Mouse (Mus musculus) hindbrain, postnatal 0 days (tissue): Measurements from ENCODE around the gene Celf5. TPM values are rescaled to one million over a fixed set of nuclear protein-coding genes. Genes with fewer than 3 reads are reported as not detected.
A peak's percentile ranks its signal among the peaks of the same experiment; 100 is the strongest.

Source experiments
- ATAC-seq: fragments of 200-750 bp; cut with Nextera tagmentation; 2 replicates; pipeline ENCODE4 v1.8.0; 2017; ENCODE audit warnings: mild to moderate bottlenecking, moderate TSS enrichment, moderate library complexity
- DNase-seq: peaks from one replicate; pipeline ENCODE4 v3.0.0-alpha.2; 2015; ENCODE audit warnings: low spot score
- H3K27ac ChIP-seq: fragments of 300-500 bp; sonication (generic); 2 replicates; pipeline ENCODE4 v1.5.1; 2014; ENCODE audit warnings: mild to moderate bottlenecking
- H3K27me3 ChIP-seq: fragments of 300-500 bp; sonication (generic); 2 replicates; pipeline ENCODE4 v1.6.1; 2014; ENCODE audit warnings: low read length, mixed read lengths; ENCODE audit not compliant: insufficient read depth
- H3K36me3 ChIP-seq: fragments of 300-500 bp; sonication (generic); 2 replicates; pipeline ENCODE4 v1.6.1; 2014; ENCODE audit warnings: low read length, mixed read lengths; ENCODE audit not compliant: insufficient read depth
- H3K4me1 ChIP-seq: fragments of 300-500 bp; sonication (generic); 2 replicates; pipeline ENCODE4 v1.6.1; 2014; ENCODE audit warnings: antibody characterized with exemption, low read length, mixed read lengths; ENCODE audit not compliant: insufficient read depth
- H3K4me2 ChIP-seq: fragments of 300-500 bp; sonication (generic); 2 replicates; pipeline ENCODE4 v1.6.1; 2014; ENCODE audit warnings: low read depth, mild to moderate bottlenecking, low read length, moderate library complexity, mixed read lengths
- H3K4me3 ChIP-seq: fragments of 300-500 bp; sonication (generic); 2 replicates; pipeline ENCODE4 v1.5.1; 2014; ENCODE audit warnings: low read length
- H3K9ac ChIP-seq: fragments of 300-500 bp; sonication (generic); replicated peaks from 2 replicates; pipeline ENCODE4 v1.6.1; 2014; ENCODE audit warnings: mild to moderate bottlenecking, low read length, moderate library complexity, mixed read lengths
- H3K9me3 ChIP-seq: fragments of 300-500 bp; sonication (generic); 2 replicates; pipeline ENCODE4 v1.6.1; 2016; ENCODE audit warnings: low read length, mixed read lengths
- CTCF ChIP-seq: IDR thresholded peaks from 2 replicates; pipeline ENCODE4 v1.5.1; 2016; ENCODE audit warnings: antibody characterized with exemption, control low read depth, low read depth
- WGBS: fragments of 180-500 bp; shearing (Covaris S2); extraction: QIAGEN DNeasy Blood & Tissue Kit; methylation state at CpG from one replicate; pipeline ENCODE4 v1.1.7; 2014; 5-methylcytosine and 5-hydroxymethylcytosine counted together
- microRNA-seq, 2 experiments: library from miRNA; unstranded; fragments of <30 nt; microRNA quantifications; one replicate each; pipeline ENCODE4; 2016
- polyA plus RNA-seq: library from polyadenylated mRNA; unstranded; fragments of >200 nt; fragmentation: Nextera tagmentation; extraction: Ambion mirVana; gene quantifications from 2 replicates; pipeline ENCODE4 v1.2.1, GENCODE M21; 2015
- total RNA-seq: library from RNA; depleted of rRNA; stranded (reverse); fragments of >200 nt; gene quantifications from 2 replicates; pipeline ENCODE4 v1.2.3, GENCODE M21; 2014; rRNA removed

Gene Celf5
- total and polyA plus RNA-seq, 2 experiments from 2014 or later, result 43.2 to 93.9 TPM

DNA sequence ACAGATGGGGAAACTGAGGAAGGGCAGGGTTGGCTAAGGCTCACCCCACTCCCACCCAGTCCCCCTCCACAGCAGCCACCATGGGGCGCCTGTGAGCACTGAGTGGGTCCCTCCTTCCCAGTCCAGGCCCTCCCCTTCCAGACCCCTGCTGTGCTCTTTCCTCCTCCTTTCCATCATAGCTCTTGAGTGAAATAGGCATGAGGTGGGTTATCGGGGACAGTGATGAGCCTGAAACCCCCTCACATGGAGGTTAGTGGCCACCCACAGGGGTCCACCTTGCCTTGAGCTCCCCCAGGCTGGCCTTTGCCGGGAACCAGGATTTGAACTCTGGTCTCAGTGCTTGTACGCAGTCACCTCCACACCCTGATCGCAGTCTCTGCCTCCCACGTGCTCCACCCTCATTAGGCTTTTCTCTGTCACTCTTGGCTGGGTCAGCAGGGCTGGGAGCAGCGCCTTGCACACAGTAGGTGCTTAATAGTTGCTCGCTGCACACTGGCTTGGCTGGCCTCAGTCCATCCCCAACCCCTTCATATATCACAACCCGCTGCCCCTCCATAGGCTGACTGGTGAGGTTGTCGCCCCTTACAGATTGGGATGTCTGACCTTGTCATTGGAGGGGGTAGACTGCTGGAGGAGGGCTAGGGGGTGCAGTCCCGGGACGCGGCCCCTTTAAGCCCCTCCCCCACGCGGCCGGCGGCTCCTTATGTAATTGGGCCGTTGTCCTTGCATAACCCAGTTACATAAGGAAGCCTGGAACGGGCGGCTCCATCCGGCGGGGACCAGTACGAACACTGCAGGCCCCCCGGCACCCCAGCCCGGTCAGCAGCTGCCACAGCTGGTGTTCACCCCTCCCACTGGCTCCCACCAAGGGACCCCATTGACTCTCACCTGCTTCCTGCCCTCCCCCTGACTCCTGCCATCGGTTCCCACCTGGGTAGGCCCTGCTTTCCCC, 68.9 kb downstream of the Celf5 start:
- no peak for TF ChIP-seq CTCF
- peak; percentile 58 for DNase-seq
- ATAC-seq, result no peak
- Histone ChIP-seq H3K4me2 (no peak overlapping the region), H3K9me3 (no peaks in the 10 kb centered on the region), H3K4me3 (no peak overlapping the region), H3K36me3 (no peaks in the 10 kb centered on the region), H3K4me1 (peaks cover 31% of the 10 kb centered on the region), H3K27ac (peak overlapping the region; percentile 71; the same call in 1 of the 2 replicates), H3K27me3 (no peaks in the 10 kb centered on the region), H3K9ac (no peak overlapping the region)
- 29% methylated on average over 26 of the region's 26 CpGs for WGBS

DNA sequence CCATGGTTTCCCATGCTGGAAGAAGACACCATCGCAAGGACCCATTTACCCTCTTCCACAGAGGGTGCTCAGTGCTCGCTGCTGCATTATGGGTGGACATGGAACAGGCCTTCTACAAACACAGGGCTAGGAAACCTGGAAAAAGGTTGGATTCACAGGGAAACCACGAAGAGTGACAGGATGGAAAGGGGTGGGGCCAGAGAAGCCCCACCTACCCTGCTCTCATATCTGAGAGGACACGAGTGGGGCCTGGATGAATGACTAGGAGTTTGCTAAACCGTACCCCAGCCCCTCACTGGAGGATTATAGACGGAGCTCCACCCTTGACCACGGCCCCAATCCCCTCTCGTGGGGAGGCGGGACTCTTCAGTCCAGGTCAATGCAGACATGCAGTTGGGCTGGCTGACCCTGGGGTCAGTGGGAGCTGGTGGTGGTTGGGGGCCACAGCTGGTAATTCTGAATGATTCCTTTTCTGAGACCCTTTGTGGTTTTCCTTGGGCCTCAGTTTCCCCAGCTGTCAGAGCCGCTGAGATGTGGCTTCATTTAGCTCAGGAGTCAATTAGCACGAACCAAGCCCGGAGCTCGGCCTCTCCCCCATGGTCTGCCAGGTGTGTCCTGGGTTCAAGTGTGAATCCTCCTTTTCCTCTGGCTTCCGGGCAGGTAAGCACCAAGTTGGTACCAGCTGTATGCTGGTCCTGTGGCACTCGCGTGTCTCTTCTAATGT, 69.8 kb downstream of the Celf5 start:
- TF ChIP-seq CTCF, result no peak
- H3K36me3 ChIP-seq, result peaks cover 4% of the 10 kb centered on the region; the same call in 1 of the 2 replicates
- no peak for ATAC-seq
- H3K4me2 ChIP-seq, result no peak overlapping the region
- WGBS, result 75% methylated on average over 16 of the region's 16 CpGs
- H3K4me1 ChIP-seq, result peaks cover 27% of the 10 kb centered on the region; the same call in 1 of the 2 replicates
- H3K27me3 ChIP-seq, result no peaks in the 10 kb centered on the region
- H3K4me3 ChIP-seq, result no peak overlapping the region
- H3K9ac ChIP-seq, result no peak overlapping the region
- no peaks in the 10 kb centered on the region for H3K9me3 ChIP-seq
- DNase-seq, result no peak
- H3K27ac ChIP-seq, result peak overlapping the region; percentile 71

DNA sequence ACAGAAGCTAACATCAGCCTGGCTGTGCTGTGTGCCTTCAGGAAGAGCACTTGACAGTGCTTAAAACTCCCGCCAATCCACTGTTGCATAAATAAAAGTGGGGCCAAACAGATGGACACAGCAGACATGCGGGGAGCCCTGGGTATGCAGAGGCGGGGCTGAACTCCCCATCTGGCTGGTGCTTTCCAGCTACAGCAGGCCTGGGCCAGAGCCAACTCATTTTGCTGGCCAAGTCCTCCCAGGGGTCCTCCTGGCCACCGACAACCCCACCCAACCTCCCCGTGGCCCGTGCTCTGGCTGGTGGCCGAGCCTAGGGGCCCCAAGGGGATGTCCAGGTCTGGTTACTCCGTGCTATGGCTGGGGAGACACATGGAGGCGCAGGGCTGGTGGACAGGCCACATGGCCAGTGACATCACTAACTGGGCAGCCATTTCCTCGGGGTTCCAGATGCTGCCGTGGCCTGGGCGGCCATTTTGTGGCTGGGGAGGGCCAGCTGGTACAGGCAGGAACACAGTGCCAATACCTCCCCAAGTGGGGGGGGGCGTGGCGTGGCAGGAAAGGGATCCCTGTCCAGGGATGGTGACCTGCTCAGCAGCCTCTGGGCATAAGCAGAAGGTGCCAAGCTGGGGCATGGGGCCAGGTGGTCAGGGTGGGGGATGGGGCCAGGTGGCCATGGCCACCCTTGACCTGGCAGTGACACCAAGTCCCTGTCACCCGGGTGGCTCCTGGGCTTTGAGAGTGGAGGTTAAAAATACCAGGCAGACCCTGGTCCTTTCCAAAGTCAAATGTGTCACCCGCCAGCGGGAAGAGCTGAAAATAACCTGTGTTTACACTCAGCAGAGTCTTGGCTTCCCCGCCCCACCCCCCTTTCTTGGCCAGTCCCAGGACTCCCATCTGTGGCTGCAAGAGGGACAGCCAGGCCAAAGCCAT, 70.8 kb downstream of the Celf5 start:
- WGBS, result 39% methylated on average over 18 of the region's 18 CpGs
- Histone ChIP-seq H3K27ac (peak overlapping the region; percentile 71), H3K36me3 (peaks cover 6% of the 10 kb centered on the region; the same call in 1 of the 2 replicates), H3K4me2 (no peak overlapping the region), H3K9me3 (no peaks in the 10 kb centered on the region), H3K4me3 (no peak overlapping the region), H3K27me3 (no peaks in the 10 kb centered on the region), H3K9ac (no peak overlapping the region), H3K4me1 (peaks cover 26% of the 10 kb centered on the region)
- peak; percentile 83 for DNase-seq
- peak; percentile 60 for ATAC-seq
- no peak for TF ChIP-seq CTCF

DNA sequence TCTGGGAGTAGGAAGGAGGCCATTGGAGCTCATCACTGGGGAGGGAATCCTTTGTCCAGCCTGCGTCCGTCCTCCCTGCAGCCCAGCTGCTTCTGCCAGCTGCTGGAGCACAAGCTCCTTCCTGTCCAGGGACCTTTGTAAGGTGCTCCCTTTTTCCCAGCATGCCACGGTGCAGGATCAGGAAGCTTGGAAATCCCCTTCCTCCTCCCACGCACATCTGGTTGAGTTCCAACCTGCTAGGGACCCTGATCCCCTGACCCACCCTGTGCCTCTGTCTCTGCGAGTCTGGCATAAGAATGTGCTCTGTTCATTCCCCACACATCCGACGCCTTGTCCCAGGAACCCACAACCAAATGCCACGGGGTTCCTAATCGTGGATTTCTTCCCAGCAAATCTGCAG, 71.5 kb downstream of the Celf5 start:
- H3K4me1 ChIP-seq, result peaks cover 25% of the 10 kb centered on the region
- ATAC-seq, result no peak

DNA sequence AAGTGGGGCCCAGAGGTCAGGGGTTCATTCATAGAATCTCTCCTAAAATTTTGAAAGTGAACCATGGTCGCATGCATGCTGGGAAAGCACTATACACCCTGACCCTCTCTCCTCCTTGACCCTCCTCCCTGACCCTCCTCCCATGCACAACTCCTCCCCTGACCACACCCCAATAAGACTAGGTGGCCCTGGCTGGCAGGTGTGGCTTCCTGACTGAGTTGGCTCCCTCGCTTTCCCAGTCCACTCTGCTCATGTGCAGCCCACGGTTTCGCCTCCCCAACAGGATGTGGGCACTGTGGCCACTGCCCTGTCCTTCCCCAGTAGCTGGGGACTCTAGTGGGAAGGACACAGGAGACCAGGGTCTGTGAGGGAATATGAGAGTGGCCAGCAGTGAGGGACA, 72.2 kb downstream of the Celf5 start:
- Histone ChIP-seq H3K36me3 (peaks cover 10% of the 10 kb centered on the region), H3K27me3 (no peaks in the 10 kb centered on the region), H3K9ac (no peak overlapping the region), H3K4me3 (no peak overlapping the region), H3K4me1 (peaks cover 25% of the 10 kb centered on the region), H3K27ac (0 out of 2 replicates have a peak overlapping the region, but pooled peaks have one; percentile 71), H3K4me2 (no peak overlapping the region), H3K9me3 (no peaks in the 10 kb centered on the region)
- no peak for DNase-seq
- WGBS, result 74% methylated on average over 4 of the region's 4 CpGs
- no peak for ATAC-seq
- no peak for TF ChIP-seq CTCF

More for the DNA sequence above, 71.5 kb downstream of the Celf5 start:
- no peak for DNase-seq
- H3K4me2 ChIP-seq, result no peak overlapping the region
- no peak for TF ChIP-seq CTCF
- 49% methylated on average over 9 of the region's 9 CpGs for WGBS
- H3K9me3 ChIP-seq, result no peaks in the 10 kb centered on the region
- H3K27me3 ChIP-seq, result no peaks in the 10 kb centered on the region
- no peak overlapping the region for H3K4me3 ChIP-seq
- H3K9ac ChIP-seq, result no peak overlapping the region
- peaks cover 6% of the 10 kb centered on the region; the same call in 1 of the 2 replicates for H3K36me3 ChIP-seq
- H3K27ac ChIP-seq, result peak overlapping the region; percentile 71

DNA sequence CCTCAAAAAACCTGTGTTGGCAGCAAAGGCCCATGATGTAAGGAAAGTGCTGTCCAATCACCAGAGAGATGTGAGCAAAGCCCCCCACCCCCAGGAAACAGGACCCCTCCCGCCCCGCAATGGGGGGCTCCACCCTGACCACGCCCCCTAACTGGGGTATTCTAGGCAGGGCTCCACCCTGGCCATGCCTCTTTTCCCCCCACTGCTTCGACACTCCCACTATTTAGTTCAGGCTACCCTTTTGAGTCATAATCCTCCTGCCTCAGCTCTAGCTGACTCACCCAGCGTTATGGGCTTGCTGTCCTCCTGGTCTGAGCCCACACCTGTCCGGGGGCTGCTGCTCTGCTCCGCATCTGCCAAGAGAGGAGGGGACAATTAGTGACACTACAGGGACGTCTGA, 73.2 kb downstream of the Celf5 start:
- peaks cover 25% of the 10 kb centered on the region for H3K4me1 ChIP-seq
- H3K27ac ChIP-seq, result peak overlapping the region; percentile 11; the same call in 1 of the 2 replicates
- H3K9ac ChIP-seq, result no peak overlapping the region
- H3K36me3 ChIP-seq, result peaks cover 17% of the 10 kb centered on the region
- DNase-seq, result no peak
- H3K9me3 ChIP-seq, result no peaks in the 10 kb centered on the region
- TF ChIP-seq CTCF, result no peak
- 31% methylated on average over 8 of the region's 8 CpGs for WGBS
- no peaks in the 10 kb centered on the region for H3K27me3 ChIP-seq
- ATAC-seq, result no peak
- no peak overlapping the region for H3K4me2 ChIP-seq
- no peak overlapping the region for H3K4me3 ChIP-seq

Small RNA genes within 50 kb of the gene (microRNA-seq; reads per million reads assigned to microRNA genes)
- gene Gm25595 (0 reads per million in 2 experiments), gene Mir1191b (0.72 to 1.4 reads per million in 2 experiments)

Other genes with a start within 250 kb of the Celf5 start
- 64.1 and 89.3 TPM in 2 replicates for gene Zfr2, start 249.6 kb downstream of the Celf5 start, total RNA-seq
- gene Zfr2, start 249.6 kb downstream of the Celf5 start, polyA plus RNA-seq, result 21.7 and 21.9 TPM in 2 replicates
- 86.9 and 121 TPM in 2 replicates for gene Matk, start 229.8 kb downstream of the Celf5 start, total RNA-seq
- 82.3 and 82.7 TPM in 2 replicates for gene Matk, start 229.8 kb downstream of the Celf5 start, polyA plus RNA-seq
- gene Mrpl54, start 215.8 kb downstream of the Celf5 start, total RNA-seq, result 106 and 113 TPM in 2 replicates
- 159 and 170 TPM in 2 replicates for gene Mrpl54, start 215.8 kb downstream of the Celf5 start, polyA plus RNA-seq
- 61.0 and 63.6 TPM in 2 replicates for gene Apba3, start 215.7 kb downstream of the Celf5 start, total RNA-seq
- 24.0 and 27.6 TPM in 2 replicates for gene Apba3, start 215.7 kb downstream of the Celf5 start, polyA plus RNA-seq
- 2.9 and 6.0 TPM in 2 replicates for gene Tjp3, start 191.1 kb downstream of the Celf5 start, total RNA-seq
- gene Tjp3, start 191.1 kb downstream of the Celf5 start, polyA plus RNA-seq, result 3.9 and 5.2 TPM in 2 replicates
- 223 and 242 TPM in 2 replicates for gene Pip5k1c, start 189.7 kb downstream of the Celf5 start, total RNA-seq
- gene Pip5k1c, start 189.7 kb downstream of the Celf5 start, polyA plus RNA-seq, result 97.4 and 108 TPM in 2 replicates
- gene Cactin, start 161.6 kb downstream of the Celf5 start, total RNA-seq, result 24.3 and 46.2 TPM in 2 replicates
- gene Cactin, start 161.6 kb downstream of the Celf5 start, polyA plus RNA-seq, result 19.6 and 20.2 TPM in 2 replicates
- 2.6 TPM in 2 replicates for gene Tbxa2r, start 154.0 kb downstream of the Celf5 start, total RNA-seq
- 4.0 and 4.3 TPM in 2 replicates for gene Tbxa2r, start 154.0 kb downstream of the Celf5 start, polyA plus RNA-seq
- gene Gipc3, start 139.4 kb downstream of the Celf5 start, total RNA-seq, result 0.16 TPM in 1 of 2 replicates, not detected in the other
- not detected in 2 replicates for gene Gipc3, start 139.4 kb downstream of the Celf5 start, polyA plus RNA-seq
- 20.8 and 28.5 TPM in 2 replicates for gene Hmg20b, start 132.2 kb downstream of the Celf5 start, total RNA-seq
- gene Hmg20b, start 132.2 kb downstream of the Celf5 start, polyA plus RNA-seq, result 36.8 and 41.1 TPM in 2 replicates
- gene Mfsd12, start 125.2 kb downstream of the Celf5 start, total RNA-seq, result 34.4 and 38.1 TPM in 2 replicates
- 13.6 TPM in 2 replicates for gene Mfsd12, start 125.2 kb downstream of the Celf5 start, polyA plus RNA-seq
- gene 4930404N11Rik, start 116.9 kb downstream of the Celf5 start, total RNA-seq, result not detected in 2 replicates
- 0.25 and 0.99 TPM in 2 replicates for gene 4930404N11Rik, start 116.9 kb downstream of the Celf5 start, polyA plus RNA-seq
- 106 and 118 TPM in 2 replicates for gene Fzr1, start 104.2 kb downstream of the Celf5 start, total RNA-seq
- 131 and 134 TPM in 2 replicates for gene Fzr1, start 104.2 kb downstream of the Celf5 start, polyA plus RNA-seq
- gene Dohh, start 98.3 kb downstream of the Celf5 start, total RNA-seq, result 146 TPM in 2 replicates
- gene Dohh, start 98.3 kb downstream of the Celf5 start, polyA plus RNA-seq, result 111 and 114 TPM in 2 replicates
- 2.1 and 3.3 TPM in 2 replicates for gene Gm48551, start 98.2 kb downstream of the Celf5 start, total RNA-seq
- 5.3 and 7.0 TPM in 2 replicates for gene Gm48551, start 98.2 kb downstream of the Celf5 start, polyA plus RNA-seq
- 7.5 TPM in 2 replicates for gene Gm48552, start 93.7 kb downstream of the Celf5 start, total RNA-seq
- gene Gm48552, start 93.7 kb downstream of the Celf5 start, polyA plus RNA-seq, result 2.7 and 4.0 TPM in 2 replicates
- 2.9 and 3.7 TPM in 2 replicates for gene Smim24, start 89.7 kb downstream of the Celf5 start, total RNA-seq
- gene Smim24, start 89.7 kb downstream of the Celf5 start, polyA plus RNA-seq, result 1.4 and 1.7 TPM in 2 replicates
- 17.2 and 26.5 TPM in 2 replicates for gene Nfic, start 27.1 kb downstream of the Celf5 start, total RNA-seq
- 33.8 and 34.6 TPM in 2 replicates for gene Nfic, start 27.1 kb downstream of the Celf5 start, polyA plus RNA-seq
- gene Ncln, start 13.7 kb upstream of the Celf5 start, total RNA-seq, result 124 and 170 TPM in 2 replicates
- 66.3 and 66.5 TPM in 2 replicates for gene Ncln, start 13.7 kb upstream of the Celf5 start, polyA plus RNA-seq
- gene S1pr4, start 17.4 kb upstream of the Celf5 start, total RNA-seq, result 0.40 and 1.3 TPM in 2 replicates
- 0.38 and 0.40 TPM in 2 replicates for gene S1pr4, start 17.4 kb upstream of the Celf5 start, polyA plus RNA-seq
- 2.5 and 9.8 TPM in 2 replicates for gene Gna15, start 41.5 kb upstream of the Celf5 start, total RNA-seq
- 1.2 and 1.9 TPM in 2 replicates for gene Gna15, start 41.5 kb upstream of the Celf5 start, polyA plus RNA-seq
- gene Gna11, start 62.5 kb upstream of the Celf5 start, total RNA-seq, result 121 and 139 TPM in 2 replicates
- 95.6 and 105 TPM in 2 replicates for gene Gna11, start 62.5 kb upstream of the Celf5 start, polyA plus RNA-seq
- gene Aes, start 76.8 kb upstream of the Celf5 start, total RNA-seq, result 611 and 635 TPM in 2 replicates
- gene Aes, start 76.8 kb upstream of the Celf5 start, polyA plus RNA-seq, result 803 and 834 TPM in 2 replicates
- gene Tle2, start 91.9 kb upstream of the Celf5 start, total RNA-seq, result 28.8 and 41.8 TPM in 2 replicates
- gene Tle2, start 91.9 kb upstream of the Celf5 start, polyA plus RNA-seq, result 43.7 and 45.5 TPM in 2 replicates
- gene Tle6, start 118.4 kb upstream of the Celf5 start, total RNA-seq, result 5.3 and 5.4 TPM in 2 replicates
- gene Tle6, start 118.4 kb upstream of the Celf5 start, polyA plus RNA-seq, result 6.2 and 6.6 TPM in 2 replicates
- gene BC025920, start 123.6 kb upstream of the Celf5 start, total RNA-seq, result 4.2 and 4.3 TPM in 2 replicates
- 0.97 and 1.3 TPM in 2 replicates for gene BC025920, start 123.6 kb upstream of the Celf5 start, polyA plus RNA-seq
- gene Sirt6, start 145.1 kb upstream of the Celf5 start, total RNA-seq, result 22.4 and 31.5 TPM in 2 replicates
- gene Sirt6, start 145.1 kb upstream of the Celf5 start, polyA plus RNA-seq, result 39.0 and 40.9 TPM in 2 replicates
- gene Ankrd24, start 145.8 kb upstream of the Celf5 start, total RNA-seq, result 58.5 and 73.9 TPM in 2 replicates
- 17.7 and 18.6 TPM in 2 replicates for gene Ankrd24, start 145.8 kb upstream of the Celf5 start, polyA plus RNA-seq
- 3.0 and 4.5 TPM in 2 replicates for gene Gm10778, start 166.3 kb upstream of the Celf5 start, total RNA-seq
- 2.7 and 2.9 TPM in 2 replicates for gene Gm10778, start 166.3 kb upstream of the Celf5 start, polyA plus RNA-seq
- gene Zfp433, start 222.1 kb upstream of the Celf5 start, total RNA-seq, result 4.3 and 5.0 TPM in 2 replicates
- gene Zfp433, start 222.1 kb upstream of the Celf5 start, polyA plus RNA-seq, result 10.1 and 10.5 TPM in 2 replicates